Mouse (Mus musculus): ENCODE measurements around the gene Tmem213.

- TF ChIP-seq CTCF (IDR thresholded peaks at IDR 0.05; ENCODE audit: low read depth, low read length), result no peak
- no peak for TF ChIP-seq POLR2AphosphoS5 (IDR thresholded peaks at IDR 0.05; ENCODE audit: insufficient replicate concordance, low read depth, low read length)
- no peak for TF ChIP-seq GATA1 (IDR thresholded peaks at IDR 0.05; ENCODE audit: borderline replicate concordance, low read length)
Measured at GRCm38 (mm10) chr6:38065501-38066122, 43.4 kb upstream of the Tmem213 start.
